Mouse (Mus musculus) embryonic fibroblast, embryonic 13.5 days (primary cell): ENCODE results near the gene Ppp1r37.

Source experiments
- CTCF ChIP-seq: IDR thresholded peaks from 2 replicates; pipeline ENCODE4 v1.5.1; 2011; ENCODE audit warnings: mild to moderate bottlenecking, control low read depth, low read length, moderate library complexity, borderline replicate concordance; ENCODE audit not compliant: insufficient read depth
- POLR2A ChIP-seq: IDR thresholded peaks from 2 replicates; pipeline ENCODE4 v1.6.1; 2011; ENCODE audit warnings: low read depth, mild to moderate bottlenecking, control low read depth, low read length, moderate library complexity

DNA sequence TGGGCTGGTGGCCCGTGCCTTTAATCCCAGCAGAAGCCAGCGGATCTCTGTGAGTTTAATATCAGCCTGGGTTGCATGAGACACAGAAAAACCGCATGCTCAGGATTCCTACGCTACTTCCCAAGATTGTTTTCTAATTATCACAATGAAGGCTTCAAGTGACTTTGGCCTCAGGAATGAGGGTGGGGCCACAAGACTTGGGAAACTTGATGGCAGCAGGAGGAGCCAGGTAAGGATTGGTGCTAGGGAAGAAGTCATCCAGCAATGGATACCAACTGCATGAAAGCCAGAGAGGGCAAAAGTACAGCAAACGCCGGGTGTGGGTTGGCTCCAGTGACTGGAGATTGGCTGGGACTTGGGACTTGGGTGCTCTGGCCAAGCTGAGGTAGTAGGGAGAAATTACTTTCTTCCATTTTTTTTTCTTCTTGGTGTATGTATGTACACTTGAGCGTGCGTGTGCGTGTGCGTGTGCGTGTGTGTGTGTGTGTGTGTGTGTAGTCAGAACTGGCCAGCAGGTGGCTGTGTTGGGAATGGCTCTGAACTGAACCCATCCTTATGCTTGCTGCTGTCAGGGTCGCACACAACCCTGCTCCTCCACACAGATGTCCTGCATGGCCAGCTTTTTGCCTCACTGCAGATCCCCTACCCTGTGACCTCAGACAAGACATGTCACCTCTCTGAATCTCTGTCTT, 46.9 kb upstream of the Ppp1r37 start:
- TF ChIP-seq POLR2A (no peak), CTCF (peak; percentile 32; the same call in 1 of the 2 replicates)
